Mouse (Mus musculus) megakaryocyte, embryonic 14.5 days (primary cell): Measurements from ENCODE around the gene Numbl.

Source experiments
- FLI1 ChIP-seq: IDR thresholded peaks from 2 replicates; pipeline ENCODE4 v1.6.1; 2012; ENCODE audit warnings: low read length, inconsistent platforms, mixed read lengths
- GATA1 ChIP-seq: IDR thresholded peaks from 3 replicates; pipeline ENCODE4 v1.6.1; 2012; ENCODE audit warnings: mixed read lengths, low read length, inconsistent platforms, borderline replicate concordance

DNA sequence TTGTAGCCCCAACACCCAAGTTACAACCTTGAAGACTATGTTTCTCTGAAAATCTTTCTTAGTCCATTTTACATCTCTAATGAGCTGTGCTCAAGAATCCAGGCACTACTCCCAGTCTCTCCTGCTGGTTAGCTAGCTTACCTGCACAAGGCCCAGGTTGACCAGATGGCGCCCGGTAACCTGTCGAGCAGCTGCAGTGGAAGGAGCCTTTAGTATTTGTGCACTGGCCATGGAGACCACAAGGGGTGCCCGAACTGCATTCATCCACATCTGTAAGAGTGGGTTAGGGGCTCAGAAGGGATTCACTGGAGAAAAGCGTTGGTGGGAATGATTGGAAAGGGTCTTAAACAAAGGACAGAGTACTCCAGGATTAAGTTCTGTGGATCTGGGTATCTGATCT is 64.8 kb downstream of the Numbl start:
- TF ChIP-seq GATA1, result no peak
- no peak for TF ChIP-seq FLI1
